Mouse (Mus musculus) ES-Bruce4 (cell line): ENCODE data around the gene Pdxp. TPM values are rescaled to one million over a fixed set of nuclear protein-coding genes. Genes with fewer than 3 reads are reported as not detected.

Experiments used
- H3K27ac ChIP-seq: 2 replicates; pipeline ENCODE4 v1.5.1; 2012; ENCODE audit warnings: low read length, inconsistent platforms; ENCODE audit not compliant: insufficient read depth
- H3K27me3 ChIP-seq: 2 replicates; pipeline ENCODE4 v1.6.1; 2012; ENCODE audit warnings: mild to moderate bottlenecking, low read length, inconsistent platforms; ENCODE audit not compliant: control insufficient read depth, poor library complexity, insufficient read depth, severe bottlenecking
- H3K36me3 ChIP-seq: 2 replicates; pipeline ENCODE4 v1.6.1; 2012; ENCODE audit warnings: inconsistent platforms, mild to moderate bottlenecking, low read length, moderate library complexity; ENCODE audit not compliant: control insufficient read depth, poor library complexity, insufficient read depth, severe bottlenecking
- H3K4me1 ChIP-seq: one replicate; pipeline ENCODE4 v1.8.1; 2011; ENCODE audit warnings: low read length; ENCODE audit not compliant: control insufficient read depth, insufficient read depth
- H3K4me3 ChIP-seq: 2 replicates; pipeline ENCODE4 v1.5.1; 2011; ENCODE audit warnings: low read depth, mild to moderate bottlenecking, low read length
- H3K9ac ChIP-seq: 2 replicates; pipeline ENCODE4 v1.6.1; 2012; ENCODE audit warnings: low read depth, mild to moderate bottlenecking, inconsistent platforms; ENCODE audit not compliant: poor library complexity, severe bottlenecking
- H3K9me3 ChIP-seq: replicated peaks from 2 replicates; pipeline ENCODE4 v1.6.1; 2012; ENCODE audit warnings: mild to moderate bottlenecking, low read length, inconsistent platforms; ENCODE audit not compliant: control insufficient read depth, poor library complexity, insufficient read depth, severe bottlenecking
- CTCF ChIP-seq: IDR thresholded peaks from one replicate; pipeline ENCODE4 v1.8.1; 2011; ENCODE audit warnings: low read depth, low read length
- EP300 ChIP-seq: IDR thresholded peaks from 2 replicates; pipeline ENCODE4 v1.6.1; 2011; ENCODE audit warnings: low read depth, low read length; ENCODE audit not compliant: insufficient read depth
- POLR2A ChIP-seq: IDR thresholded peaks from one replicate; pipeline ENCODE4 v1.8.1; 2011; ENCODE audit warnings: low read length; ENCODE audit not compliant: insufficient read depth
- polyA plus RNA-seq: library from polyadenylated mRNA; stranded (reverse); fragments of >200 nt; gene quantifications from 2 replicates; pipeline ENCODE4 v1.2.4, GENCODE M21; 2011; ENCODE audit warnings: low read depth; ENCODE audit not compliant: missing spikeins, insufficient read depth, insufficient read length

Gene Pdxp
- polyA plus RNA-seq, 1 experiment: 22.8 TPM

- no peaks in the 10 kb centered on the region for H3K36me3 ChIP-seq
- H3K9ac ChIP-seq: peak overlapping the region; percentile 57
- H3K4me1 ChIP-seq: peaks cover 7% of the 10 kb centered on the region
- no peaks in the 10 kb centered on the region for H3K9me3 ChIP-seq
- H3K27ac ChIP-seq: peak overlapping the region; percentile 54
- H3K27me3 ChIP-seq: no peaks in the 10 kb centered on the region
- TF ChIP-seq POLR2A: no peak
- TF ChIP-seq EP300: peak; percentile 35; the same call in 1 of the 2 replicates
- H3K4me3 ChIP-seq: peak overlapping the region; percentile 27
Observed at GRCm38 (mm10) chr15:78927788-78928457, 14.2 kb downstream of the Pdxp start.

- no peaks in the 10 kb centered on the region for H3K9me3 ChIP-seq
- no peaks in the 10 kb centered on the region for H3K27me3 ChIP-seq
- H3K9ac ChIP-seq: no peak overlapping the region
- peaks cover 7% of the 10 kb centered on the region for H3K4me1 ChIP-seq
- TF ChIP-seq CTCF: no peak
- TF ChIP-seq POLR2A: no peak
- TF ChIP-seq EP300: no peak
- H3K4me3 ChIP-seq: no peak overlapping the region
- no peaks in the 10 kb centered on the region for H3K36me3 ChIP-seq
- H3K27ac ChIP-seq: peak overlapping the region; percentile 33; the same call in 1 of the 2 replicates
Observed at GRCm38 (mm10) chr15:78928539-78928938, 14.8 kb downstream of the Pdxp start.

GRCm38 (mm10) chr15:78930192-78930706 lies 16.5 kb downstream of the Pdxp start:
- peaks cover 5% of the 10 kb centered on the region for H3K4me1 ChIP-seq
- TF ChIP-seq EP300: no peak
- TF ChIP-seq POLR2A: no peak
- TF ChIP-seq CTCF: no peak
- no peak overlapping the region for H3K4me3 ChIP-seq
- H3K9ac ChIP-seq: no peak overlapping the region
- no peak overlapping the region for H3K27ac ChIP-seq
- H3K9me3 ChIP-seq: no peaks in the 10 kb centered on the region
- no peaks in the 10 kb centered on the region for H3K36me3 ChIP-seq
- H3K27me3 ChIP-seq: no peaks in the 10 kb centered on the region

- TF ChIP-seq POLR2A (no peak), CTCF (no peak), EP300 (no peak)
- H3K9ac ChIP-seq: no peak overlapping the region
- no peak overlapping the region for H3K4me3 ChIP-seq
- no peak overlapping the region for H3K27ac ChIP-seq
- H3K27me3 ChIP-seq: no peaks in the 10 kb centered on the region
- peaks cover 4% of the 10 kb centered on the region for H3K4me1 ChIP-seq
- no peaks in the 10 kb centered on the region for H3K9me3 ChIP-seq
- H3K36me3 ChIP-seq: no peaks in the 10 kb centered on the region
Observed at GRCm38 (mm10) chr15:78930801-78931426, 17.2 kb downstream of the Pdxp start.

GRCm38 (mm10) chr15:78931577-78931976 lies 17.9 kb downstream of the Pdxp start:
- no peaks in the 10 kb centered on the region for H3K36me3 ChIP-seq
- peaks cover 8% of the 10 kb centered on the region for H3K4me1 ChIP-seq
- no peaks in the 10 kb centered on the region for H3K9me3 ChIP-seq
- no peak overlapping the region for H3K9ac ChIP-seq
- no peak overlapping the region for H3K4me3 ChIP-seq
- H3K27me3 ChIP-seq: no peaks in the 10 kb centered on the region
- peak; percentile 73 for TF ChIP-seq CTCF
- no peak for TF ChIP-seq EP300
- no peak overlapping the region for H3K27ac ChIP-seq

- no peak within 1 kb of the TSS for H3K27ac ChIP-seq
Observed at GRCm38 (mm10) chr15:78934784-78935320, 21.1 kb downstream of the Pdxp start, which contains the start of gene Nol12. Gene Nol12, plus strand, starts transcription at chr15:78934933.

More at GRCm38 (mm10) chr15:78934784-78935320, 21.1 kb downstream of the Pdxp start, which contains the start of gene Nol12:
- Histone ChIP-seq H3K4me1 (peaks cover 4% of the 10 kb centered on the region), H3K4me3 (peak within 1 kb of the TSS; percentile 85), H3K27me3 (no peaks in the 10 kb centered on the region), H3K9ac (peak within 1 kb of the TSS; percentile 80), H3K36me3 (peaks cover 3% of the 10 kb centered on the region), H3K9me3 (no peaks in the 10 kb centered on the region)
- TF ChIP-seq POLR2A: no peak
- no peak for TF ChIP-seq EP300
- no peak for TF ChIP-seq CTCF
